Mouse (Mus musculus) frontal cortex, postnatal 14 days (tissue): Measurements from ENCODE around the gene Dnmt3a.

Source experiments
- DNase-seq, 2 experiments: peaks; one replicate each; pipeline ENCODE4 v3.0.0; 2022; ENCODE audit warnings: low spot score in 2 of 2

Gene Dnmt3a

GRCm38 (mm10) chr12:3787041-3787440 lies 18.8 kb upstream of the Dnmt3a start:
- DNase-seq, result no peak

DNA sequence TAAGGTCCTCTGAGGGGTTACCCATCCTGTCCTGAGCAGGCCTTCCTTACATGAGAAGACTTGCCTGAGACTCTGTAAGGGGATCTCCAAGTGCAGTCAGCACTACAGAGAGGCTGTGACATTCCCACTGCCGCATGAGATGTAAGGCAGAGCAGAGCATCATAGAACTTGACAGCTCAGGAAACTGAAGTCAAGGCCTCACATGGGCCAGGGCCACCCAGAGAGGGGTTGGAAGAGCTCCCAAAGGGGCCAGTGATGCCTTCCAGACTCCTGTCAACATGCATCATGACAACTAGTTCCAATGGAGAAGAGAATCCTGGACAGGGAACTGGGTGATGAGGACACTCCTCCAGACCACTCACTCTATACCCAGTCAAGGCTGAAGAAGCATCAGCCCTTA lies 18.3 kb upstream of the Dnmt3a start:
- DNase-seq, result no peak

DNA sequence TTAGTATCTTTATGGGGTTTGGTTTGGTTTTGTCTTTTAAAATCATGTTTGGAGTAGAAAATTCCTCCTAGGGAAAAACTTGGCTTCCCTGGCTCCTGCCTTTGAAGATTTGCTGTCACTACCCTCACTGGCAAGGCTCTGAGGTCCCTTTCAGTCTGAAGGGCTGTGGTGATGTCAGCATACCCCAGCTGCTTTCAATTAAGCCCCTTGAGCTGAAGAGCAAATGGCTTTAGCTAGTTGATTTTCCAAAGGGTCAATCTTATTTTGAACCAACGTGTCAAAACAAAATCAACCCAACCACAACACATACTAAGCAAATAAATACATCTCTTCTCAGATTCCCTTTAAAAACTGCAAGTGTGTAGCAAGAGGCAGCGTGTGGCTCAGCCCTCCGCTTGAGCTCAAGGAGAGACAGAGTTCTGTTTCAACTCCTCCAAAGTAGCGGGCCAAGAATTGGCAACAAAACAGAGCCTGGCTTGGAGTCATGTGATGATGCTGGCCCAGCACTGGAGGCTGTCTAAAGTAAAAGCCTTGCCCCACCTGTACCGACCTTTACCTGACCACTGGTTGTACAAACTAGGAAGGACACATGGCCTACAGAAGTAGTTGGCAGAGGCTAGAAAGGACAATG lies 17.3 kb upstream of the Dnmt3a start:
- no peak for DNase-seq

DNA sequence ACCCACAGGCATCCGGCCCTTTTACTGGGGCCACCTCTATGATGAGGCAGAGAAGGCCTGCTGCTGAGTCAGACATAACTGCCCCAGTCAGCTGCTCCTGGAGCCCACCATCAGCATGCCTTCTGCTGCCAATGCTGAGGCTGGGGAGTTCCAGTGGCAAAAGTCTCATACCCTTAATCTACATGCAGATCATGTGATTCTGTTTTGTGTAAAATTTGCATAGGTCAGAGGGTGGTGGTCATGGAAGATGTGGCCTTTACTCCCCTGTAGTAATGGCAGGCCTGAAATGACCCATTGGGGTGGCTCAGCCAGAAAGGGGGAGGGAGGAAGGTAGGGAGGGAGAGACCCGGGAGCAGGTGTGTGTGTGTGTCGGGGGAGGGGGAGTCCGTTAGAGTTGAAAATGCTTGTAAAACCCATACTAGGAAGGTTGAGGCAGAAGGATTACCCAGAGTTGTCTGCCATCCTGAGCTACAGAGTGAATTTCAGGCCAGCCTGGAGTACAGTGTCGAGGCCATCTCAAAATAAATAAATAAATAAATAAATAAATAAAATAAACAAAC lies 16.1 kb upstream of the Dnmt3a start:
- no peak for DNase-seq

GRCm38 (mm10) chr12:3791257-3791656 lies 14.6 kb upstream of the Dnmt3a start:
- DNase-seq, result no peak

DNA sequence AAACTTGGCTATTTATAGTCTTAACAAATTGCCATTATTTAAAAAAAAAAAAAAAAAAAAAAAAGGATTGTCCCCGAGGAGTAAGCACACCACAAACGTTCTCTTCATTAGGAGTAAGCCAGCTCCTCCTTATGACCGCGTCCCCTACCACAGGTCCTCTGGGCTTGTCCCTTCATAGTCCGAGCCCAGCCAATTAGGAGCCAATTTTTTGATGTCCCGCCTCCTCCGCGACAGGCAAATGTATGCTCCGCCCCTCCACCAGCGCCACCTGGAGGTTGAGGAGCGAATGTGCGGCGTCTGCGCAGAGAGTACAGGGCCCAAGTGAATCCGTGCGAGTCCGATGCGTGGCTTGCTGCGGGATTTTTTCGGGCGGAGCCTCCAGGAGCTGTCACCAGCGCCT lies 14.1 kb upstream of the Dnmt3a start:
- DNase-seq, result peak; percentile 91 to 95

DNA sequence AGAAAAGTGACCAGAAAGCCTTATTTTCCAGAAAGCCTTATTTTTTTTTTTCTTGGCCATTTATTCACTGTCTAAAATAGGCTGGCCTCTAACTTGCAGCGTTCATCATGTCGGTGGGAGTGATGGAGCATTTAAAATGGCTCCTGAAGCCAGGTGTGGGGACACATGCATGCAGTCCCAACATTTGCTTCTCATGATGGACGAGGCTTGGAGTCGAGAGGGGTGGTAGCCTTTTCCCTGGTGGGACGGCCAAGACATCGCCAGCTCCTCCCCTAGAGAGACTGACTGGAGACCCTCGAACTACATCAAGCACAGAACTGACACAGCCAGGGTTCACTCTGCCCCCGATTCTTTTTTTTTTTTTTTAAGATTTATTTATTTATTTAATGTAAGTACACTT lies 13.6 kb upstream of the Dnmt3a start:
- no peak for DNase-seq

GRCm38 (mm10) chr12:3795569-3795968 lies 10.2 kb upstream of the Dnmt3a start:
- DNase-seq, result no peak

- DNase-seq, result no peak
These were observed 6.3 kb upstream of the Dnmt3a start for GRCm38 (mm10) chr12:3799551-3799950.

DNA sequence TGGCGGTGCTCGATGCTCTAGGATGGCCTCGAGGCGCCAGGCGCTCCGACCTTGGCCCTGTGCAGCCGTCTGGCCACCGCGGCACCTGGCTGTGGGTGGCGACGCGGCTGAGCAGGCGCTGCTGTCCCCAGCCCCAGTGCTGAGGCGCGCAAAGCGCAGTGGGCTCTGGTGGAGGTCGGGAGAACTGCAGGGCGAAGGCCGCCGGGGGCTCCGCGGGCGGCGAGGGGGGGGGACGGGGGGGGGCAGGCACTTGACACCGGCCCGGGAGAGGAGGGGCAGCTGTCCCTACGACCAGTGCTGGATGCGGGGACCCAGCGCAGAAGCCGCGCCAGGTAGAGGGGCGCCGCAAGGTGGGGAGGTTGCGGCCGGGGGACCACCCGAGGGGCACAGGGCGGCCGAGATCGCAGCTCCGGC lies 471 bp downstream of the Dnmt3a start:
- peak in 1 of 2 experiments; percentile 65 for DNase-seq

DNA sequence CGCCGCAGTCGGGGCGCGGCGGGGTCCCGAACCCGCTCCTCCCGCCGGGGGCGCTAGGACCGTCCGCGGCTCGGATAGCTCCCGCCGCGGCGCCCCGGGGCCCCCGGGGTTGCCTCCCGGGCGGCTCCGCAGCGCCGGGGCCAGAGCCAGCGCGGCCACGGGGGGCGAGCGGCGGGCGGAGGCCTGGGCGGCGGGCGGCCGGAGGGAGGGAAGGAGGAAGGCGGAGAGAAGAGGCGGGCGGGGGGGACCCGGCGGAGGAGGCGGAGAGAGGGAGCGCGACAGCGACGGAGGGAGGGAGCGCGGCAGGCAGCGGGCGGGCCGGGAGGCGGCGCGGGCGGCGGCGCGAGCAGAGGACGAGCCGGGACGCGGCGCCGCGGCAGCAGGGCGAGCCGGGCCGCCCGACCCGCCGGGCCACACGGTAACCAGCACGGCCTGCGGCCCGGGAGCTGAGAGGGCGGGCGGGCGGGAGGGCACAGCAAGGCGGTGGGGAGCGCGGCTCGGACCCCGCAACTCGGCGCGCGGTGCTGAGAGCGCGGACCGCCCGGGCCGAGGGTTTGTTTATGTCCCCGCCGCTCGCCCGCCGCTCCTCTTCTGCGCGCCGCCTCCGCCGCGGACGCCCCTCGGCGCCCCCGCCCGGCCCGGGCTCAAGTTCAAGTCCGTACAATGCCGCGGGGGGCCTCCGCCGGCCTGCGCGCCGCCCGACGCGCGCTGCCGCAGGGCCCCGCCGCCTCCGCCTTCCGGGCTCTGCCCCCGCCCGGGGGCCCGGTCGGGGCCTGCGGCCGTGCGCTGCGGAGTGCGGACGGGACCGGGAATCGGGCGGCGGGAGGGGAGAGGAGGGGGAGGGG lies 1.1 kb downstream of the Dnmt3a start:
- peak in 1 of 2 experiments; percentile 62 for DNase-seq

GRCm38 (mm10) chr12:3807548-3808395 lies 2.0 kb downstream of the Dnmt3a start:
- peak; percentile 57 to 67 for DNase-seq

GRCm38 (mm10) chr12:3808396-3808981 lies 2.7 kb downstream of the Dnmt3a start:
- DNase-seq, result no peak

- no peak for DNase-seq
These were observed 3.8 kb downstream of the Dnmt3a start for GRCm38 (mm10) chr12:3809520-3810180.

GRCm38 (mm10) chr12:3810455-3810854 lies 4.6 kb downstream of the Dnmt3a start:
- no peak for DNase-seq

DNA sequence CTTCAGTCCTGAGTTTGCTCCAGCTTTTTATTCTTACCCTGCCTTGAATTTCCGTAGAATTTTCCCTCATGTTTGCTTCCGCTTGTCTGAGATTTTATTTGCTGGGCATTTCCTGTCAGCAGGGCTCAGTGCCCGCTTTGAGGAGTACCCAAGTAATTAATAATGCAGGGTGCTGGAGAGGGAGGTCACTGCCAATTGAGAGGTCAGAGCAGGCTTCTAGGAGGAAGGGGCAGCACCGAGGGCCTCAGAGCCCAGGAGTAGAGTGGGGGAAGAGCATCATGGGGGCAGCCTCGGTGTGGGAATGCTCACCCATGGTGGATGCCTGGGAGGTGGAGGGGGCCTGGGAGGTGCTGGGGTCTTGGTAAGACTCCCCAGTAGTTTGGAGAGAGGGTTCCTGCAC lies 5.8 kb downstream of the Dnmt3a start:
- DNase-seq, result no peak

DNA sequence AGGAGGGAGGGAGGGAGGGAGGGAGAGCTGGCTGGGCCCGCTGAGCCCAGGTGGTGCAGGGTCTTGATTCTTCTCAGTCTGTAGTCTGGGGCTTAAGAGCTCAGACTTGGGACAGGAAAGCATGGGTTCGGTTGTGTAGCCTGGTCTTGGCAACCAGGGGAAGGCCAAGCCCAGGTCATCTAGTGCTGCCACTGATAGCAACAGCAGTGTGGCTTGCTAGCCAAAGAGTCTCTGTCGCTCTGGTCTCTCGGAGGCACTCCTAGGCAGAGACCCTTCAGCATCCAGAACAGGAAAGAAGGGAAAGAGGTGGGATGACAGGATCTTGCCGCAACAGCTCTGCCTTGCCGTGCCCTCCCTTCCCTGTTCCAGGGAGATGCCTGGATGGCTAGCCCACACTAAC lies 6.4 kb downstream of the Dnmt3a start:
- DNase-seq, result no peak

- no peak for DNase-seq
These were observed 7.3 kb downstream of the Dnmt3a start for GRCm38 (mm10) chr12:3813138-3813537.

GRCm38 (mm10) chr12:3815386-3815785 lies 9.6 kb downstream of the Dnmt3a start:
- DNase-seq, result no peak

- no peak for DNase-seq
These were observed 11.2 kb downstream of the Dnmt3a start for GRCm38 (mm10) chr12:3817033-3817432.

DNA sequence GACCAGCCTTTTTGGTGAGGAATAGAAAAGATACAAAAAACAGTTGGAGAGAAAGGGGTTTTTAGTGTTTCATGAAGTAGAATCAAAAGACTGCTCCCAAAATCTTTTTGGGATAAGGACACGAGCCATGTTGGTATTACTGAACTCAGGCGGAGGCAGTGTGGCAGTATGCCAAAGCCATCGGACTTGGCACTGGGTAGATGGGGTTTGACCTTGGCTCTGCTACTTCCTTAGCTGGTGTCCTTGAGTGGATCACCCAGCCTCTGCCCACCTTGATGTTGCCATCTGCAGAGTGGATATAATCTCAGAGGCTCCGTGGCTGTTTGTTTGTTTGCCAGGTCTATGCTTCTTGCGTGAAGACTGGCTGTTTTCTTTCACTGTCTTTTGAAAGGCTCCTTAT lies 11.8 kb downstream of the Dnmt3a start:
- DNase-seq, result no peak
